In the genomic region with DNA sequence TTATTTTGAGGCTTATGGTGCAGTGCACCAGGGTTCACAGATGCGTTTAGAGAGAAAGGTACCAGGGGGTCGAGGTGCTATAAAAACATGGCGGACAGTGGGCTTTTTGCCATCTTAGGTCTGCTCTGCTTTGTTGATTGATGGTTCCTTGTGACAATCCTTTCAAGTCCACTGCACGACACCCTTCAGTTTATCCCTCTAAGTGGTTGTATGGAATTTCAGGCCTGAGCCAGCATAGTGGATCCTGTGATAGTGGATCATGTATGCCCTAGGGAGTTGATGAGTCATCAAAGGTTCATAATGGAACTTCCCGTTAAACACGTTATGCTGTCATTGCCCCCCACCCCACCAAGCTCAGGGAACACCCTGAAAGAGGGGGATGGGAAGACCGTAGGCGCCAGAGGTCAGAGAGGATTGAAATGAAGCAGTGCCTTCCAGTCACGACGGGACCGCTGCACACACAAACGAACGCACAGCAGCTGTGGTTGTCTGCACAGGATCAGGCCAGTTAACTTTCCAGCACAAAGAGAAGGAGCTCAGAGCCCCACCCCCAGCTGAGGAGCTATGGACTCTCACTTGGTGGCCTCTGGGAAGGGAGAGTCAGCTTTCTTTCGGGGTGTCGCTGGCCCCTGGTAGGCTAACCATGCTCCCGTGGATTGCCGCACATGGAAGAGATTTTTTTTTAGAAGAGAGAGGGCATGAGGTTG, we compare ENCODE assay signal across 13 mouse cellular contexts. TPM values are rescaled to one million over a fixed set of nuclear protein-coding genes. Genes with fewer than 3 reads are reported as not detected.
DNase-seq lines count a peak whose midpoint lies in the region; ATAC-seq and TF ChIP-seq lines count a peak whose summit lies in the region.
"Had no signal": no experiment of that assay in that cellular context is flagged by ENCODE, and none has a peak within 500 bp of the region (broad histone marks: within the 10 kb centered on the region; RNA-seq: fewer than 3 reads in every experiment).

No protein-coding gene starts in this region.

- peak; percentile 46; the same call in 1 of the 2 replicates for ATAC-seq in kidney, embryonic 15.5 days (replicated peaks; ENCODE audit: low FRiP score)
- 0 out of 2 replicates have a peak, but pooled peaks have one; percentile 14 for ATAC-seq in stomach, embryonic 14.5 days (ENCODE audit: insufficient number of reproducible peaks, insufficient read depth, low FRiP score, low read depth)
- ATAC-seq in stomach, postnatal 0 days (ENCODE audit: low FRiP score, low TSS enrichment): no peak

- intact Hi-C loops in gastrocnemius, postnatal 14 days (cut with DNase I; ENCODE audit: low total_unique reads): no loop called here

- H3K9me3 ChIP-seq in kidney, embryonic 15.5 days (replicated peaks): no peaks in the 10 kb centered on the region
- no peaks in the 10 kb centered on the region for H3K9me3 ChIP-seq in stomach, embryonic 14.5 days (ENCODE audit: control insufficient read depth, low read depth, low read length)
- no peaks in the 10 kb centered on the region for H3K9me3 ChIP-seq in stomach, postnatal 0 days (ENCODE audit: control insufficient read depth, low read length)

- H3K9ac ChIP-seq in kidney, embryonic 15.5 days: no peak overlapping the region
- H3K9ac ChIP-seq in stomach, embryonic 14.5 days (replicated peaks; ENCODE audit: low read depth, low read length): no peak overlapping the region
- no peak overlapping the region for H3K9ac ChIP-seq in stomach, postnatal 0 days (ENCODE audit: low read length)

- no peak overlapping the region for H3K4me2 ChIP-seq in kidney, embryonic 15.5 days
- no peak overlapping the region for H3K4me2 ChIP-seq in stomach, embryonic 14.5 days (replicated peaks; ENCODE audit: low read depth, low read length)
- no peak overlapping the region for H3K4me2 ChIP-seq in stomach, postnatal 0 days (replicated peaks; ENCODE audit: low read depth)

- H3K36me3 ChIP-seq in kidney, embryonic 15.5 days: no peaks in the 10 kb centered on the region
- H3K36me3 ChIP-seq in stomach, embryonic 14.5 days (ENCODE audit: control insufficient read depth, insufficient read depth, low read length): no peaks in the 10 kb centered on the region
- no peaks in the 10 kb centered on the region for H3K36me3 ChIP-seq in stomach, postnatal 0 days (ENCODE audit: control insufficient read depth, insufficient read depth, low read length)
- H3K36me3 ChIP-seq: G1E had no signal

- H3K27ac ChIP-seq in kidney, embryonic 15.5 days: peak overlapping the region; percentile 19; the same call in 1 of the 2 replicates
- no peak overlapping the region for H3K27ac ChIP-seq in stomach, embryonic 14.5 days (ENCODE audit: low read length)
- H3K27ac ChIP-seq in stomach, postnatal 0 days (replicated peaks): no peak overlapping the region

- WGBS in kidney, embryonic 15.5 days: 32% methylated on average over 17 of the region's 17 CpGs
- 44% methylated on average over 17 of the region's 17 CpGs for WGBS in stomach, embryonic 14.5 days
- 46% methylated on average over 17 of the region's 17 CpGs for WGBS in stomach, postnatal 0 days

- H3K4me1 ChIP-seq in kidney, embryonic 15.5 days: peaks cover 13% of the 10 kb centered on the region
- H3K4me1 ChIP-seq in stomach, embryonic 14.5 days (ENCODE audit: control insufficient read depth, insufficient read depth, low read length): peaks cover 5% of the 10 kb centered on the region; the same call in 1 of the 2 replicates
- no peaks in the 10 kb centered on the region for H3K4me1 ChIP-seq in stomach, postnatal 0 days (replicated peaks; ENCODE audit: control insufficient read depth, insufficient read depth)

- no peak for TF ChIP-seq CTCF in stomach, postnatal 0 days (IDR thresholded peaks at IDR 0.05; ENCODE audit: low read depth)

- peaks cover 4% of the 10 kb centered on the region; the same call in 1 of the 2 replicates for H3K27me3 ChIP-seq in kidney, embryonic 15.5 days
- no peaks in the 10 kb centered on the region for H3K27me3 ChIP-seq in stomach, embryonic 14.5 days (ENCODE audit: control insufficient read depth, insufficient read depth, low read length)
- H3K27me3 ChIP-seq in stomach, postnatal 0 days (ENCODE audit: control insufficient read depth, insufficient read depth, low read length): no peaks in the 10 kb centered on the region

- H3K4me3 ChIP-seq in kidney, embryonic 15.5 days (replicated peaks): no peak overlapping the region
- no peak overlapping the region for H3K4me3 ChIP-seq in stomach, embryonic 14.5 days (ENCODE audit: low read depth, low read length)
- H3K4me3 ChIP-seq in stomach, postnatal 0 days (ENCODE audit: low read depth, low read length): no peak overlapping the region
- H3K4me3 ChIP-seq: erythroblast, embryonic 14.5 days had no signal

- no peak for TF ChIP-seq EP300 in stomach, postnatal 0 days (optimal IDR thresholded peaks at IDR 0.05)

- peak; percentile 39 for DNase-seq in cerebellum, postnatal 10 days
- no peak for DNase-seq in cerebellum, adult 9-10 months
- no peak for DNase-seq in kidney, adult 9 months
- DNase-seq in stomach, postnatal 0 days (ENCODE audit: low spot score): no peak
- DNase-seq in gastrocnemius, postnatal 14 days: no peak
- no peak for DNase-seq in spleen, postnatal 4 days (ENCODE audit: low spot score in 2 of 2)
- DNase-seq: adrenal gland, postnatal 36 days; liver; thymus, adult 18-20 months had no signal

RNA-seq across cellular contexts. Expression of a gene that starts 42.0 kb away (rescaled TPM):
- polyA plus RNA-seq in kidney, embryonic 15.5 days (2015; fragmentation: Nextera tagmentation; extraction: Ambion mirVana): 1.4 and 2.2 TPM in 2 replicates
- 2.0 and 2.4 TPM in 2 replicates for polyA plus RNA-seq in stomach, embryonic 14.5 days (2014; fragmentation: Nextera tagmentation; extraction: Ambion mirVana)
- 1.3 TPM in 2 replicates for polyA plus RNA-seq in stomach, postnatal 0 days (2015; fragmentation: Nextera tagmentation; extraction: Ambion mirVana)
- total RNA-seq in gastrocnemius, postnatal 14 days (2021): 1 to 10 TPM; 1.2 to 1.5 TPM
- total RNA-seq: G1E had no signal

Comparison
In these comparisons a context has a peak if more than half of its experiments do, and no peak if none do; other contexts are left out.
1. DNase-seq: peak in cerebellum, postnatal 10 days (2 of 2); none in cerebellum, adult 9-10 months (single experiment), kidney, adult 9 months (single experiment), stomach, postnatal 0 days (single experiment), gastrocnemius, postnatal 14 days (single experiment) and spleen, postnatal 4 days (0 of 2).